Mouse (Mus musculus) layer of hippocampus, adult 9-11 months (tissue): ENCODE results near the gene Prom1.

Experiments used
- DNase-seq: peaks from one replicate; pipeline ENCODE4 v3.0.0; 2022

Prom1 gene

GRCm38 (mm10) chr5:44080276-44081054 lies 21.4 kb downstream of the Prom1 start:
- DNase-seq, result no peak

- no peak for DNase-seq
Measured at GRCm38 (mm10) chr5:44075432-44075831, 26.4 kb downstream of the Prom1 start.

GRCm38 (mm10) chr5:44073634-44074033 lies 28.2 kb downstream of the Prom1 start:
- DNase-seq, result no peak

- DNase-seq, result no peak
Measured at GRCm38 (mm10) chr5:44070529-44071133, 31.2 kb downstream of the Prom1 start.

- no peak for DNase-seq
Measured at GRCm38 (mm10) chr5:44058258-44058657, 43.6 kb downstream of the Prom1 start.

- DNase-seq, result no peak
Measured at GRCm38 (mm10) chr5:44050213-44050612, 51.6 kb downstream of the Prom1 start.

- DNase-seq, result no peak
Measured at GRCm38 (mm10) chr5:44049395-44049976, 52.3 kb downstream of the Prom1 start.

GRCm38 (mm10) chr5:44048568-44049363 lies 53.1 kb downstream of the Prom1 start:
- DNase-seq, result no peak

- DNase-seq, result no peak
Measured at GRCm38 (mm10) chr5:44041725-44042124, 60.1 kb downstream of the Prom1 start.

- no peak for DNase-seq
Measured at GRCm38 (mm10) chr5:44041056-44041455, 60.8 kb downstream of the Prom1 start.

- no peak for DNase-seq
Measured at GRCm38 (mm10) chr5:43998295-43998989, 103.4 kb downstream of the Prom1 start.

GRCm38 (mm10) chr5:43997626-43998025 lies 104.2 kb downstream of the Prom1 start:
- no peak for DNase-seq

- no peak for DNase-seq
Measured at GRCm38 (mm10) chr5:43996162-43996561, 105.7 kb downstream of the Prom1 start.

GRCm38 (mm10) chr5:43994981-43995380 lies 106.9 kb downstream of the Prom1 start:
- DNase-seq, result no peak

- no peak for DNase-seq
Measured at GRCm38 (mm10) chr5:43990316-43990715, 111.5 kb downstream of the Prom1 start.

- no peak for DNase-seq
Measured at GRCm38 (mm10) chr5:43989017-43989416, 112.8 kb downstream of the Prom1 start.

- DNase-seq, result no peak
Measured at GRCm38 (mm10) chr5:43986212-43986611, 115.6 kb downstream of the Prom1 start.

- no peak for DNase-seq
Measured at GRCm38 (mm10) chr5:43982896-43983295, 118.9 kb downstream of the Prom1 start.

- DNase-seq, result no peak
Measured at GRCm38 (mm10) chr5:43981620-43982019, 120.2 kb downstream of the Prom1 start, which contains the start of gene Fgfbp1. Gene Fgfbp1 (minus strand): TSS chr5:43981779.

GRCm38 (mm10) chr5:43980397-43980796 lies 121.4 kb downstream of the Prom1 start:
- DNase-seq, result no peak

GRCm38 (mm10) chr5:43976821-43977561 lies 124.8 kb downstream of the Prom1 start:
- no peak for DNase-seq

GRCm38 (mm10) chr5:43974166-43974565 lies 127.7 kb downstream of the Prom1 start:
- DNase-seq, result no peak
